Mouse (Mus musculus) megakaryocyte progenitor cell, adult 5-6 weeks (primary cell): Measurements from ENCODE around the gene Mark3. TPM values are rescaled to one million over a fixed set of nuclear protein-coding genes. Genes with fewer than 3 reads are reported as not detected.

Experiments
- ATAC-seq: replicated peaks from 2 replicates; pipeline ENCODE4 v1.8.0; 2016; ENCODE audit warnings: mild to moderate bottlenecking, moderate TSS enrichment, inconsistent platforms; ENCODE audit not compliant: poor library complexity
- total RNA-seq, 2 experiments: library from RNA; stranded (forward) in 1 of 2; stranded (reverse) in 1 of 2; fragments of 157-497, 149-512 nt in 1 of 2; fragments of 200-1000 nt in 1 of 2; gene quantifications; 2 replicates each; pipeline versions ENCODE4 v1.2.3 to v1.2.4; 2015 to 2017

The Mark3 gene
- total RNA-seq, 2 experiments from 2014 or later = 63.5 to 88.1 TPM

GRCm38 (mm10) chr12:111694271-111694781, 120.0 kb downstream of the Mark3 start:
- no peak for ATAC-seq

- ATAC-seq = no peak
Measured at GRCm38 (mm10) chr12:111694880-111695804, 120.8 kb downstream of the Mark3 start.

GRCm38 (mm10) chr12:111696239-111696638, 121.9 kb downstream of the Mark3 start:
- ATAC-seq = peak; percentile 86

GRCm38 (mm10) chr12:111697708-111698107, 123.4 kb downstream of the Mark3 start:
- ATAC-seq = no peak

- ATAC-seq = no peak
Measured at GRCm38 (mm10) chr12:111698346-111698913, 124.1 kb downstream of the Mark3 start.

- no peak for ATAC-seq
Measured at GRCm38 (mm10) chr12:111699542-111699941, 125.2 kb downstream of the Mark3 start.

GRCm38 (mm10) chr12:111700920-111701458, 126.7 kb downstream of the Mark3 start:
- no peak for ATAC-seq

- ATAC-seq = no peak
Measured at GRCm38 (mm10) chr12:111703301-111703700, 129.0 kb downstream of the Mark3 start.

- ATAC-seq = no peak
Measured at GRCm38 (mm10) chr12:111704609-111705008, 130.3 kb downstream of the Mark3 start.

- no peak for ATAC-seq
Measured at GRCm38 (mm10) chr12:111705186-111705973, 131.1 kb downstream of the Mark3 start.

Other genes with a start within 250 kb of the Mark3 start
- gene Cdc42bpb, start 196.8 kb upstream of the Mark3 start, total RNA-seq (2015) = 1.5 and 5.4 TPM in 2 replicates
- gene Cdc42bpb, start 196.8 kb upstream of the Mark3 start, total RNA-seq (2017) = 2.9 and 5.2 TPM in 2 replicates
- gene Lbhd2, start 167.7 kb upstream of the Mark3 start, total RNA-seq (2015) = 0.30 TPM in 1 of 2 replicates, not detected in the other
- gene Lbhd2, start 167.7 kb upstream of the Mark3 start, total RNA-seq (2017) = not detected in 2 replicates
- 0.42 and 1.1 TPM in 2 replicates for gene Exoc3l4, start 157.5 kb upstream of the Mark3 start, total RNA-seq (2015)
- gene Exoc3l4, start 157.5 kb upstream of the Mark3 start, total RNA-seq (2017) = not detected in 2 replicates
- gene Tnfaip2, start 132.1 kb upstream of the Mark3 start, total RNA-seq (2015) = 18.3 and 20.9 TPM in 2 replicates
- gene Tnfaip2, start 132.1 kb upstream of the Mark3 start, total RNA-seq (2017) = 31.1 and 67.8 TPM in 2 replicates
- not detected in 2 replicates for gene Gm266, start 88.7 kb upstream of the Mark3 start, total RNA-seq (2015)
- not detected in 2 replicates for gene Gm266, start 88.7 kb upstream of the Mark3 start, total RNA-seq (2017)
- gene Eif5, start 36.5 kb upstream of the Mark3 start, total RNA-seq (2015) = 349 and 403 TPM in 2 replicates
- 221 and 322 TPM in 2 replicates for gene Eif5, start 36.5 kb upstream of the Mark3 start, total RNA-seq (2017)
- 0.85 and 1.8 TPM in 2 replicates for gene Ckb, start 97.8 kb downstream of the Mark3 start, total RNA-seq (2015)
- gene Ckb, start 97.8 kb downstream of the Mark3 start, total RNA-seq (2017) = 2.0 and 4.1 TPM in 2 replicates
- 8.6 and 8.8 TPM in 2 replicates for gene Trmt61a, start 103.6 kb downstream of the Mark3 start, total RNA-seq (2015)
- gene Trmt61a, start 103.6 kb downstream of the Mark3 start, total RNA-seq (2017) = 8.0 and 11.2 TPM in 2 replicates
- 23.6 and 25.8 TPM in 2 replicates for gene Bag5, start 138.7 kb downstream of the Mark3 start, total RNA-seq (2015)
- gene Bag5, start 138.7 kb downstream of the Mark3 start, total RNA-seq (2017) = 29.2 and 46.3 TPM in 2 replicates
- 67.5 and 72.1 TPM in 2 replicates for gene Apopt1, start 138.7 kb downstream of the Mark3 start, total RNA-seq (2015)
- gene Apopt1, start 138.7 kb downstream of the Mark3 start, total RNA-seq (2017) = 54.7 and 55.7 TPM in 2 replicates
- gene Klc1, start 184.3 kb downstream of the Mark3 start, total RNA-seq (2015) = 20.8 and 24.1 TPM in 2 replicates
- gene Klc1, start 184.3 kb downstream of the Mark3 start, total RNA-seq (2017) = 37.9 and 76.1 TPM in 2 replicates
- 8.8 and 14.8 TPM in 2 replicates for gene Xrcc3, start 239.3 kb downstream of the Mark3 start, total RNA-seq (2015)
- 8.2 and 15.1 TPM in 2 replicates for gene Xrcc3, start 239.3 kb downstream of the Mark3 start, total RNA-seq (2017)
- gene Zfyve21, start 239.6 kb downstream of the Mark3 start, total RNA-seq (2015) = 7.5 and 8.7 TPM in 2 replicates
- 7.5 and 9.6 TPM in 2 replicates for gene Zfyve21, start 239.6 kb downstream of the Mark3 start, total RNA-seq (2017)